ENCODE assay signal across 14 mouse cellular contexts in genomic region chr1:59593622-59594035, GRCm38 (mm10).
DNase-seq lines count a peak whose midpoint lies in the region; ATAC-seq and TF ChIP-seq lines count a peak whose summit lies in the region.
"Had no signal": no experiment of that assay in that cellular context is flagged by ENCODE, and none has a peak within 500 bp of the region (broad histone marks: within the 10 kb centered on the region; RNA-seq: fewer than 3 reads in every experiment).

No protein-coding gene starts in this region.

- H3K36me3 ChIP-seq in forebrain, embryonic 15.5 days: no peaks in the 10 kb centered on the region
- H3K36me3 ChIP-seq in forebrain, embryonic 12.5 days (replicated peaks): no peaks in the 10 kb centered on the region
- H3K36me3 ChIP-seq in lung, postnatal 0 days (ENCODE audit: insufficient read depth, low read length): no peaks in the 10 kb centered on the region
- H3K36me3 ChIP-seq: forebrain, embryonic 10.5 days had no signal

- H3K4me2 ChIP-seq in forebrain, embryonic 15.5 days (replicated peaks): no peak overlapping the region
- H3K4me2 ChIP-seq in forebrain, embryonic 12.5 days: no peak overlapping the region
- no peak overlapping the region for H3K4me2 ChIP-seq in lung, postnatal 0 days (replicated peaks; ENCODE audit: low read depth, low read length)

- no peak for TF ChIP-seq POLR2A in lung, adult 2 months (IDR thresholded peaks at IDR 0.05; ENCODE audit: borderline replicate concordance, extremely low read depth, low read depth, low read length)

- H3K9me3 ChIP-seq in forebrain, embryonic 15.5 days: no peaks in the 10 kb centered on the region
- H3K9me3 ChIP-seq in forebrain, embryonic 12.5 days: no peaks in the 10 kb centered on the region
- no peaks in the 10 kb centered on the region for H3K9me3 ChIP-seq in lung, postnatal 0 days (ENCODE audit: low read length)
- H3K9me3 ChIP-seq: forebrain, embryonic 10.5 days had no signal

- no peak overlapping the region for H3K4me3 ChIP-seq in forebrain, embryonic 15.5 days
- H3K4me3 ChIP-seq in forebrain, embryonic 12.5 days (replicated peaks): no peak overlapping the region
- no peak overlapping the region for H3K4me3 ChIP-seq in lung, postnatal 0 days (ENCODE audit: low read depth, low read length)
- no peak overlapping the region for H3K4me3 ChIP-seq in lung, adult 2 months (replicated peaks; ENCODE audit: extremely low read depth, low read depth, low read length)

- peak; percentile 8 for DNase-seq in lung, postnatal 0 days (ENCODE audit: low spot score)
- no peak for DNase-seq in lung, adult 2 months
- peak; percentile 81 for DNase-seq in cerebellum, adult 9-10 months
- no peak for DNase-seq in adrenal gland, postnatal 10 days
- DNase-seq: B cell, adult 2 months; kidney, adult 18-20 months; kidney, postnatal 4 days; right cerebral cortex, postnatal 4 days; thymus, postnatal 4 days had no signal

- H3K9ac ChIP-seq in forebrain, embryonic 15.5 days (replicated peaks): no peak overlapping the region
- no peak overlapping the region for H3K9ac ChIP-seq in forebrain, embryonic 12.5 days
- no peak overlapping the region for H3K9ac ChIP-seq in lung, postnatal 0 days (replicated peaks; ENCODE audit: low read depth)

- ATAC-seq in forebrain, embryonic 15.5 days (replicated peaks): no peak
- ATAC-seq in forebrain, embryonic 12.5 days (ENCODE audit: low FRiP score): no peak
- ATAC-seq in lung, postnatal 0 days: peak; percentile 27; the same call in 1 of the 2 replicates
- ATAC-seq in megakaryocyte-erythroid progenitor cell, adult 5-6 weeks (replicated peaks; ENCODE audit: low FRiP score, low TSS enrichment, poor library complexity, severe bottlenecking): 0 out of 2 replicates have a peak, but pooled peaks have one; percentile 30
- ATAC-seq in frontal cortex, adult (ENCODE audit: low TSS enrichment): no peak

- 0 out of 2 replicates have a peak overlapping the region, but pooled peaks have one; percentile 65 for H3K27ac ChIP-seq in forebrain, embryonic 15.5 days (replicated peaks)
- no peak overlapping the region for H3K27ac ChIP-seq in forebrain, embryonic 12.5 days
- peak overlapping the region; percentile 20; the same call in 1 of the 2 replicates for H3K27ac ChIP-seq in lung, postnatal 0 days (ENCODE audit: low read length)
- H3K27ac ChIP-seq: forebrain, embryonic 10.5 days had no signal

- H3K27me3 ChIP-seq in forebrain, embryonic 15.5 days: no peaks in the 10 kb centered on the region
- peaks cover 58% of the 10 kb centered on the region for H3K27me3 ChIP-seq in forebrain, embryonic 12.5 days
- H3K27me3 ChIP-seq in lung, postnatal 0 days (replicated peaks; ENCODE audit: insufficient read depth, low read length): no peaks in the 10 kb centered on the region

- 58% methylated on average over 2 of the region's 2 CpGs for WGBS in forebrain, embryonic 15.5 days
- WGBS in forebrain, embryonic 12.5 days: 72% methylated on average over 2 of the region's 2 CpGs
- WGBS in lung, postnatal 0 days: 51% methylated on average over 2 of the region's 2 CpGs
- WGBS in lung, adult 2 months: 58% methylated on average over 2 of the region's 2 CpGs

- TF ChIP-seq EP300 in lung, postnatal 0 days (IDR thresholded peaks at IDR 0.05): no peak

- TF ChIP-seq CTCF in lung, postnatal 0 days (IDR thresholded peaks at IDR 0.05): no peak
- no peak for TF ChIP-seq CTCF in lung, adult 2 months (IDR thresholded peaks at IDR 0.05; ENCODE audit: insufficient read depth, low read length)

- peaks cover 19% of the 10 kb centered on the region for H3K4me1 ChIP-seq in forebrain, embryonic 15.5 days
- peaks cover 21% of the 10 kb centered on the region for H3K4me1 ChIP-seq in forebrain, embryonic 12.5 days
- peaks cover 4% of the 10 kb centered on the region; the same call in 1 of the 2 replicates for H3K4me1 ChIP-seq in lung, postnatal 0 days (ENCODE audit: insufficient read depth, low read depth, low read length)
- no peaks in the 10 kb centered on the region for H3K4me1 ChIP-seq in lung, adult 2 months (ENCODE audit: control insufficient read depth, insufficient read depth, low read length)

Comparison
In these comparisons a context has a peak if more than half of its experiments do, and no peak if none do; other contexts are left out.
1. DNase-seq: peak in lung, postnatal 0 days (single experiment) and cerebellum, adult 9-10 months (single experiment); none in lung, adult 2 months (single experiment) and adrenal gland, postnatal 10 days (single experiment).
2. ATAC-seq: peak in lung, postnatal 0 days (single experiment) and megakaryocyte-erythroid progenitor cell, adult 5-6 weeks (single experiment); none in forebrain, embryonic 15.5 days (single experiment), forebrain, embryonic 12.5 days (single experiment) and frontal cortex, adult (single experiment).